Mouse (Mus musculus): ENCODE results near the gene Cacna2d1. TPM values are rescaled to one million over a fixed set of nuclear protein-coding genes. Genes with fewer than 3 reads are reported as not detected.

The Cacna2d1 gene
- polyA plus RNA-seq, 1 experiment from 2014 or later = 11.3 TPM

DNA sequence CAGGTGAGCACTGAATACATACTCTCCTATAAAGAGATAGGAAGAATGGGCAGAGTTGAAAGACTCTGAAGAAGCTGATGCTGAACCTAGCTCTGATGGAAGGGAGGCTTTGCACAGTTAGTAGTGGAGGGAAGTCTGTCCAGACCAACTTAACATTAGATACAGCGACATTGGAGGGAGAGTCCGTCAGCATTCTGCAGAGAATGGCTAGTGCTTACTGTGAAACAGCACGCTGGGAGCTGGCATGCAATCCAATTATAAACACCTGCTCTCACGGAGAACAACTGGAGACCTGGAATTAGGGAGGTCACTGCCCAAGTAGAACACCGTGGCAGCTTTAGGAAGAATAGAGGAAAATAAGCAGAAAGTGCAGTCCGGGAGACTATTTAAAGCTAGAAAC, 300.4 kb downstream of the Cacna2d1 start:
- Histone ChIP-seq H3K27me3 (ENCODE audit: control insufficient read depth, insufficient read depth, low read length) (no peaks in the 10 kb centered on the region), H3K4me1 (ENCODE audit: control insufficient read depth, insufficient read depth, low read length) (no peaks in the 10 kb centered on the region), H3K9ac (replicated peaks; ENCODE audit: low read length) (no peak overlapping the region), H3K4me2 (ENCODE audit: low read depth, low read length) (no peak overlapping the region), H3K4me3 (ENCODE audit: low read depth, low read length) (no peak overlapping the region), H3K36me3 (replicated peaks; ENCODE audit: control insufficient read depth, insufficient read depth, low read depth, low read length) (no peaks in the 10 kb centered on the region), H3K9me3 (replicated peaks; ENCODE audit: control insufficient read depth, low read length) (no peaks in the 10 kb centered on the region), H3K27ac (replicated peaks; ENCODE audit: low read depth, low read length) (no peak overlapping the region)
- DNase-seq (ENCODE audit: low spot score) (peak; percentile 16), ATAC-seq (replicated peaks; ENCODE audit: insufficient number of reproducible peaks, low FRiP score, low TSS enrichment, low read depth) (no peak)
- WGBS = 38% methylated on average over 6 of the region's 6 CpGs

DNA sequence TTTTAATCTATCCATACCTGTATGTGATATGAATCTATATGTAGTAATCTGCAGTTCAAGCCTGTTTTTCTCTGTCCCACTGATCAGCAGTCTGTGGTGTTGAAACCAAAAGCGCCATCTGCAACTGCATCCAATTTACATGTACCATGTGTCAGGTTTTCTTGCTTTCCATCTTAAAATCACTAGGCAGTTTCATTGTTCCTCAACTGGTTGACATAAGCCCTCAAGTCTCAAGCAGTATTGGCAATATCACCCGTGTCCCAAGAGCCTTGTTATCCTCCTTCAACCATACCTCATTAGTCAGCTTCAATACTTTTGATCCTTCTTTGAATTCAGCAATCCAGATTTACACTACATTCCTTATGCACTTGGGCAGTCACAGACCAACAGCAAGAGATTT, 301.4 kb downstream of the Cacna2d1 start:
- H3K36me3 ChIP-seq (replicated peaks; ENCODE audit: control insufficient read depth, insufficient read depth, low read depth, low read length) = no peaks in the 10 kb centered on the region
- ATAC-seq (replicated peaks; ENCODE audit: insufficient number of reproducible peaks, low FRiP score, low TSS enrichment, low read depth) = no peak
- WGBS = 70% methylated on average over 2 of the region's 2 CpGs

GRCm38 (mm10) chr5:16236608-16237007, 302.1 kb downstream of the Cacna2d1 start:
- Histone ChIP-seq H3K4me3 (ENCODE audit: low read depth, low read length) (no peak overlapping the region), H3K36me3 (replicated peaks; ENCODE audit: control insufficient read depth, insufficient read depth, low read depth, low read length) (no peaks in the 10 kb centered on the region), H3K27ac (replicated peaks; ENCODE audit: low read depth, low read length) (no peak overlapping the region), H3K9ac (replicated peaks; ENCODE audit: low read length) (no peak overlapping the region), H3K9me3 (replicated peaks; ENCODE audit: control insufficient read depth, low read length) (no peaks in the 10 kb centered on the region), H3K27me3 (ENCODE audit: control insufficient read depth, insufficient read depth, low read length) (no peaks in the 10 kb centered on the region), H3K4me2 (ENCODE audit: low read depth, low read length) (no peak overlapping the region), H3K4me1 (ENCODE audit: control insufficient read depth, insufficient read depth, low read length) (no peaks in the 10 kb centered on the region)
- 80% methylated on average over 4 of the region's 4 CpGs for WGBS
- DNase-seq (ENCODE audit: low spot score) (no peak), ATAC-seq (replicated peaks; ENCODE audit: insufficient number of reproducible peaks, low FRiP score, low TSS enrichment, low read depth) (no peak)

More for the DNA sequence above, 301.4 kb downstream of the Cacna2d1 start:
- no peak overlapping the region for H3K4me2 ChIP-seq (ENCODE audit: low read depth, low read length)
- no peak overlapping the region for H3K4me3 ChIP-seq (ENCODE audit: low read depth, low read length)
- no peak overlapping the region for H3K27ac ChIP-seq (replicated peaks; ENCODE audit: low read depth, low read length)
- no peaks in the 10 kb centered on the region for H3K9me3 ChIP-seq (replicated peaks; ENCODE audit: control insufficient read depth, low read length)
- H3K9ac ChIP-seq (replicated peaks; ENCODE audit: low read length) = no peak overlapping the region
- H3K27me3 ChIP-seq (ENCODE audit: control insufficient read depth, insufficient read depth, low read length) = no peaks in the 10 kb centered on the region
- no peaks in the 10 kb centered on the region for H3K4me1 ChIP-seq (ENCODE audit: control insufficient read depth, insufficient read depth, low read length)
- DNase-seq (ENCODE audit: low spot score) = no peak

GRCm38 (mm10) chr5:16237972-16238371, 303.5 kb downstream of the Cacna2d1 start:
- Histone ChIP-seq H3K4me3 (ENCODE audit: low read depth, low read length) (no peak overlapping the region), H3K4me2 (ENCODE audit: low read depth, low read length) (no peak overlapping the region), H3K4me1 (ENCODE audit: control insufficient read depth, insufficient read depth, low read length) (no peaks in the 10 kb centered on the region), H3K9ac (replicated peaks; ENCODE audit: low read length) (no peak overlapping the region), H3K9me3 (replicated peaks; ENCODE audit: control insufficient read depth, low read length) (no peaks in the 10 kb centered on the region), H3K27ac (replicated peaks; ENCODE audit: low read depth, low read length) (no peak overlapping the region), H3K36me3 (replicated peaks; ENCODE audit: control insufficient read depth, insufficient read depth, low read depth, low read length) (no peaks in the 10 kb centered on the region), H3K27me3 (ENCODE audit: control insufficient read depth, insufficient read depth, low read length) (no peaks in the 10 kb centered on the region)
- 55% methylated on average over 5 of the region's 5 CpGs for WGBS
- DNase-seq (ENCODE audit: low spot score) (peak; percentile 24), ATAC-seq (replicated peaks; ENCODE audit: insufficient number of reproducible peaks, low FRiP score, low TSS enrichment, low read depth) (peak; percentile 44)

DNA sequence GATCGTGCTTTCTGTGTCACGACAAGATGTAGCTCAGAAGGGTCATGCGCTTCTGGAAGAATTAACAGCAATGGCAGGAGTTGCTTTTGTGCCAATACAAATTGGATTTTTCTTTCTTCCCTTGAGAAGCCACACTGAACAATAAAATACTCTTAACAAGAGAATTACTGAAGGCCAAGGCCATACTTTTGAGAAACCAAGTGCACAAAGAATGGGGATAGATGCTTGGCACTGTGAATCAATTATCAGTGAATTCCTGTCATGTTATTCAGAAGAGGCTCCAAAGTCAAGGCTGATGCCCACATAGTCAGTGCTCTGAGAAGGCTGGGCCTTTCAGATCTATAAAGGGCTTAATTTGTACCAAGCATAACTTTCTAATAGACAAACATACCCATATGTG, 305.8 kb downstream of the Cacna2d1 start:
- Histone ChIP-seq H3K4me2 (ENCODE audit: low read depth, low read length) (no peak overlapping the region), H3K9ac (replicated peaks; ENCODE audit: low read length) (no peak overlapping the region), H3K27me3 (ENCODE audit: control insufficient read depth, insufficient read depth, low read length) (no peaks in the 10 kb centered on the region), H3K4me3 (ENCODE audit: low read depth, low read length) (no peak overlapping the region), H3K36me3 (replicated peaks; ENCODE audit: control insufficient read depth, insufficient read depth, low read depth, low read length) (no peaks in the 10 kb centered on the region), H3K4me1 (ENCODE audit: control insufficient read depth, insufficient read depth, low read length) (no peaks in the 10 kb centered on the region), H3K27ac (replicated peaks; ENCODE audit: low read depth, low read length) (no peak overlapping the region), H3K9me3 (replicated peaks; ENCODE audit: control insufficient read depth, low read length) (no peaks in the 10 kb centered on the region)
- ATAC-seq (replicated peaks; ENCODE audit: insufficient number of reproducible peaks, low FRiP score, low TSS enrichment, low read depth) = no peak
- WGBS = 79% methylated on average over 3 of the region's 3 CpGs
- DNase-seq (ENCODE audit: low spot score) = no peak

- Histone ChIP-seq H3K9me3 (replicated peaks; ENCODE audit: control insufficient read depth, low read length) (no peaks in the 10 kb centered on the region), H3K36me3 (replicated peaks; ENCODE audit: control insufficient read depth, insufficient read depth, low read depth, low read length) (no peaks in the 10 kb centered on the region), H3K27ac (replicated peaks; ENCODE audit: low read depth, low read length) (no peak overlapping the region), H3K9ac (replicated peaks; ENCODE audit: low read length) (no peak overlapping the region), H3K4me1 (ENCODE audit: control insufficient read depth, insufficient read depth, low read length) (no peaks in the 10 kb centered on the region), H3K4me2 (ENCODE audit: low read depth, low read length) (no peak overlapping the region), H3K4me3 (ENCODE audit: low read depth, low read length) (no peak overlapping the region), H3K27me3 (ENCODE audit: control insufficient read depth, insufficient read depth, low read length) (no peaks in the 10 kb centered on the region)
- 77% methylated on average over 2 of the region's 2 CpGs for WGBS
- no peak for DNase-seq (ENCODE audit: low spot score)
- ATAC-seq (replicated peaks; ENCODE audit: insufficient number of reproducible peaks, low FRiP score, low TSS enrichment, low read depth) = no peak
Measured at GRCm38 (mm10) chr5:16243599-16243998, 309.1 kb downstream of the Cacna2d1 start.

DNA sequence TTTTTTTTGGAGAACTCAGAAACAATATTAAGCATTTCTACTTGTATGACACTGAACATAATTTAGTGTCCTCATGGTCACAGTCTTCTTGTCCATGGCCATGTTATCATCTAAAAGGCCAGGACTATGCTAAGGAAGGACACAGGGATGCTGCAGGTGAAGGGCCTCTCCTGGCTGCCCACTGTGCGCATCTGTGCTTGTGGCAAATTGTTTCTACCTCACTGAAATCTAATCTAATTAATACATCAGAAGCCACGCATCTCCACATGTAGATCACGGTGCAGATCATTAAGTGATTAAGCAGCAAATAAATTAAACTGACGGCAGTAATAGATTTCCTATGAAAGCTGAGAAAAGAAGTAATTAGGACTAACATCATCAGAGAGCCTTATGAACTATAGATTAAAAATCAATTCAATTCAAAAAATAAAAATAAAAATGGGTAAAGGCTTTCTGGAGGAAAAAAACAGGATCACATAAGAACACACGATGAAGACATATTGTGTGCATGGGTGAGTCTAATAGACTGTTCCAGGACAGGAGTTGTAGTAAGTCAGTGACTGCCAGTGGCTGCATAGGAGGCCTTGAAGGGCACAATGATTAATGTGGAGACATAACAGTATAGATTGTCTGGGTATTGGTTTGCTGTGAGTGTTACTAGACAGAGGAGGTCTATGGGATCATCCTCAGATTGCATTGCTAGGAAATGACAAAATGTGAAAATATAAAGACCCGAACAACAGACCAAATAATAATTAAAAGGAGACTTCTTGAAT, 318.4 kb downstream of the Cacna2d1 start:
- 82% methylated on average over 6 of the region's 6 CpGs for WGBS
- Histone ChIP-seq H3K27ac (replicated peaks; ENCODE audit: low read depth, low read length) (no peak overlapping the region), H3K27me3 (ENCODE audit: control insufficient read depth, insufficient read depth, low read length) (no peaks in the 10 kb centered on the region), H3K4me2 (ENCODE audit: low read depth, low read length) (no peak overlapping the region), H3K4me3 (ENCODE audit: low read depth, low read length) (no peak overlapping the region), H3K36me3 (replicated peaks; ENCODE audit: control insufficient read depth, insufficient read depth, low read depth, low read length) (no peaks in the 10 kb centered on the region), H3K9me3 (replicated peaks; ENCODE audit: control insufficient read depth, low read length) (no peaks in the 10 kb centered on the region), H3K9ac (replicated peaks; ENCODE audit: low read length) (no peak overlapping the region), H3K4me1 (ENCODE audit: control insufficient read depth, insufficient read depth, low read length) (no peaks in the 10 kb centered on the region)
- DNase-seq (ENCODE audit: low spot score) (no peak), ATAC-seq (replicated peaks; ENCODE audit: insufficient number of reproducible peaks, low FRiP score, low TSS enrichment, low read depth) (no peak)

GRCm38 (mm10) chr5:16253768-16254167, 319.3 kb downstream of the Cacna2d1 start:
- Histone ChIP-seq H3K9ac (replicated peaks; ENCODE audit: low read length) (no peak overlapping the region), H3K27ac (replicated peaks; ENCODE audit: low read depth, low read length) (no peak overlapping the region), H3K4me1 (ENCODE audit: control insufficient read depth, insufficient read depth, low read length) (no peaks in the 10 kb centered on the region), H3K4me2 (ENCODE audit: low read depth, low read length) (no peak overlapping the region), H3K9me3 (replicated peaks; ENCODE audit: control insufficient read depth, low read length) (no peaks in the 10 kb centered on the region), H3K36me3 (replicated peaks; ENCODE audit: control insufficient read depth, insufficient read depth, low read depth, low read length) (no peaks in the 10 kb centered on the region), H3K27me3 (ENCODE audit: control insufficient read depth, insufficient read depth, low read length) (no peaks in the 10 kb centered on the region), H3K4me3 (ENCODE audit: low read depth, low read length) (no peak overlapping the region)
- 81% methylated on average over 1 of the region's 1 CpGs for WGBS
- DNase-seq (ENCODE audit: low spot score) (no peak), ATAC-seq (replicated peaks; ENCODE audit: insufficient number of reproducible peaks, low FRiP score, low TSS enrichment, low read depth) (no peak)

Measured in embryonic facial prominence, embryonic 11.5 days (tissue).